Mouse (Mus musculus) embryonic fibroblast, embryonic 13.5 days (primary cell): ENCODE results near the gene Snrnp25.

Experiments
- CTCF ChIP-seq: IDR thresholded peaks from 2 replicates; pipeline ENCODE4 v1.5.1; 2011; ENCODE audit warnings: mild to moderate bottlenecking, control low read depth, low read length, moderate library complexity, borderline replicate concordance; ENCODE audit not compliant: insufficient read depth
- POLR2A ChIP-seq: IDR thresholded peaks from 2 replicates; pipeline ENCODE4 v1.6.1; 2011; ENCODE audit warnings: low read depth, mild to moderate bottlenecking, control low read depth, low read length, moderate library complexity

GRCm38 (mm10) chr11:32226124-32226871 is 21.1 kb downstream of the Snrnp25 start, which contains the start of gene Mpg:
- TF ChIP-seq POLR2A: peak; percentile 96
- no peak for TF ChIP-seq CTCF
